Mouse (Mus musculus) lung, postnatal 4 days (tissue): Measurements from ENCODE around the gene Tmem274.
"Not testable (repeated sequence)": the region's sequence is repeated elsewhere in the genome, so short reads cannot be mapped to it uniquely, and the experiment has no call there.

ENCODE experiments used
- DNase-seq, 2 experiments: peaks; one replicate each; pipeline ENCODE4 v3.0.0; 2021

Gene Tmem274

DNA sequence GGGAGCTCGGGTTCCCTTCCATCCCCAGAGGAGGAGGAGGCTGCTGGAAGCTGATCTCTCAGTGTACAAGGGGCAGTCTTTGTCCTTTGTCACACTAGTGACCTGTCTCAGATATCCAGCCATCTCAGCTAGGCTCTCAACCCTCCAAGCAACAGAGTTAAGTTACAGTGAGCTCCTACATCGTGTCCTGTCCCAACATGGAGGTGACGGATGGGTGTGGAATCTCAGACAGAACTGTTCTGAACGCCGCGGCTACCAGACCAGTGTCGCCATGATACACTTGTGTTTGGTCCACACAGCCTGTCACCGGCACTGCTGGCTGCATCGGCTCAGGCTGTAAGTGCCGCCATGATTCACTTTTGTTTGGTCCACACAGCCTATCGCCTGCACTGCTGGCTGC is at the start of gene Tmem274:
TSS of gene Tmem274 (plus strand) at position 301 of the 400 bp plus-strand sequence.
- no peak for DNase-seq

- no peak for DNase-seq
Measured at GRCm38 (mm10) chr4:149429592-149429991, 47.6 kb upstream of the Tmem274 start.

GRCm38 (mm10) chr4:149431887-149432286 is 45.3 kb upstream of the Tmem274 start:
- not testable (repeated sequence) for DNase-seq

GRCm38 (mm10) chr4:149440576-149440975 is 36.6 kb upstream of the Tmem274 start:
- no peak for DNase-seq

DNA sequence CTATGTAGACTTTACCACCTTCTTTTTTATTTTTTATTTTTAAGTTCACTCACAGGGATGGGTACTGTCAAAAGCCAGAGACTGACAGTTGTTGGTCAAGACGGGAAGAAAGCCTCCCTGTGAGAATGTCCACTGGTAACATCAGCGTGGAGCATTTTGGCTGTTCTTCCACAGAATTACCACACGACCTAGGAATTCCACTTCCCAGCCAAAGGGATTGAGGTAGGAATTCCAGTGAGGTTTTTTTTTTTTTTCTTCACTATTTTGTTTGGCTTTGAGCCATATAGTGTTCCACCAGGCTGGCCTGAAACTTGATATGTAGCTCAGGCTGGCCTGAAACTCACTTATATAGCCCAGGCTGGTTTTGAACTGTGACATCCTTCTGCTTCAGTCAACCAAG is 34.7 kb upstream of the Tmem274 start:
- DNase-seq = peak in 1 of 2 experiments; percentile 16

DNA sequence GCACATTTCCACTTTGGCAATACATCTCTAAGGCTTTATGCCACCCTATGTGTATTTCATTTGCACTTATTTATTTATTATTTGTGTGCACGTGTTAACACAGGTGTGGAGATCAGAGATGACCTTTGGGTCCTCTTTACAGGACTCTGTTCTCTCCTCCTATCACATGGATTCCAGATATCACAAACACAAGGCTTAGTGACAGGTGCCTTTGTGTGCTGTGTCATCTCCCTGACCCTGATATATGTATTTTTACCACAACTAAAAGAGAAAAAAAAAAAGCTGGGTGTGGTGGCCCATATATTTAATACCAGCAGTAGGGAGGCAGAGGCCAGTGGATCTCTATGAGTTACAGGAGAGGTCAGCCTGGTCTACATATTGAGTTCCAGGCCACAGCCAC is 32.7 kb upstream of the Tmem274 start:
- no peak for DNase-seq

DNA sequence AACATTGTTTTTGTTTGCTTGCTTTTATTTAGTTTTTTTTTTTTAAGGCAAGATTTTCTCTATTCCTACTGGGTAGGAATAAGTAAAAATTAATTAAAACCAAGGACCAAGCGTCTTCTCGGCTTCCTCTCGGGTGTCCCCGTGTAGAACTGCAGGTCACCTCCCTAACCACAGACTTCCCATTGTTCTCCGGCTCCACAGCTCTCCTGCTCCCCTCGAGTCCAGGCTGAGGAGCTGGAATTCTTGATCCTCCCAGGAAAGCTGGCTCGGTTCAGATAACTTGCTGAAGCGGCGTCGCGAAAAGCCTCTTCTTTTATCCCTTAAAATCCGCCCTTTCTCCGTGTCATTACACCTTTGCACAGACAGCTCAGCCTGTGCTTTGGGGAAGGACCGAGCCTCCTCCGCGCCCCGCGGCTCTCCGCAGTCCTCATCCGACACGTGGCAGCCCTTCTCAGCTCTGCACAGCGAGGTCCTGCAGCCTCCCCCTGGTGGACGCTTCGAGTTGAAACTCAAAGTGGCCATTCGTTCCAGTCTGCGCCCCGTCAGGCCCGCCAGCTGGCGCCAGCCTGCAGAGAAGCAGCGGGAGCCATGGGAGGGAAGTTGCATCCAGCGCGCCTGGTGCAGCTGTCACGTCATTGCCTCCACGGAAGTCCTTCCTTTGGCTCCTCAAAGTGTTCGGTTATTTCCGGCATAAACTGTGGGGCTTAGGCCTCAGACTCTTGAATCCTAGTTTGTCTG is 32.0 kb upstream of the Tmem274 start:
- peak; percentile 94 to 95 for DNase-seq

GRCm38 (mm10) chr4:149445868-149446267 is 31.3 kb upstream of the Tmem274 start:
- peak; percentile 73 to 80 for DNase-seq

GRCm38 (mm10) chr4:149446309-149446708 is 30.9 kb upstream of the Tmem274 start:
- no peak for DNase-seq

DNA sequence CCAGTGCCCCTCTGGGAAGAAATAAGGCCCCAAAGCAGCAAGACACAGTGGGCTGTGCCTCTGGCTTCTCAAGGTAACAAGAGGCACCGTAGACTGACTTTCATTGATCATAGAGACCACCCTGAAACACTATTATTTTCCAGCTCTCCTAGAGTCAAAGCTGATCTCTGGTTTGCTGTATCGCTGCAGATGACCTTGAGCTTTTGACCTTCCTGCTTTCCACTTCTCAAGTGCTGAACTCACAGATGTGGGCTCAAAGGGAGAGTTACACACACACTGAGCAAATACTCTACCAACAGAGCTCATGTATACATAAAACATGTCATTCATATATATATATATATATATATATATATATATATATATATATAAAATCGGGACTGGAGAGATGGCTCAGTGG is 26.5 kb upstream of the Tmem274 start:
- DNase-seq = no peak

GRCm38 (mm10) chr4:149453656-149454055 is 23.5 kb upstream of the Tmem274 start:
- DNase-seq = peak in 1 of 2 experiments; percentile 39

- DNase-seq = no peak
Measured at GRCm38 (mm10) chr4:149454263-149454662, 22.9 kb upstream of the Tmem274 start.

- DNase-seq = no peak
Measured at GRCm38 (mm10) chr4:149454879-149455278, 22.3 kb upstream of the Tmem274 start, which contains the start of gene Rbp7. TSS of gene Rbp7 (minus strand) at chr4:149454978.

- DNase-seq = not testable (repeated sequence)
Measured at GRCm38 (mm10) chr4:149457163-149457562, 20.0 kb upstream of the Tmem274 start.

DNA sequence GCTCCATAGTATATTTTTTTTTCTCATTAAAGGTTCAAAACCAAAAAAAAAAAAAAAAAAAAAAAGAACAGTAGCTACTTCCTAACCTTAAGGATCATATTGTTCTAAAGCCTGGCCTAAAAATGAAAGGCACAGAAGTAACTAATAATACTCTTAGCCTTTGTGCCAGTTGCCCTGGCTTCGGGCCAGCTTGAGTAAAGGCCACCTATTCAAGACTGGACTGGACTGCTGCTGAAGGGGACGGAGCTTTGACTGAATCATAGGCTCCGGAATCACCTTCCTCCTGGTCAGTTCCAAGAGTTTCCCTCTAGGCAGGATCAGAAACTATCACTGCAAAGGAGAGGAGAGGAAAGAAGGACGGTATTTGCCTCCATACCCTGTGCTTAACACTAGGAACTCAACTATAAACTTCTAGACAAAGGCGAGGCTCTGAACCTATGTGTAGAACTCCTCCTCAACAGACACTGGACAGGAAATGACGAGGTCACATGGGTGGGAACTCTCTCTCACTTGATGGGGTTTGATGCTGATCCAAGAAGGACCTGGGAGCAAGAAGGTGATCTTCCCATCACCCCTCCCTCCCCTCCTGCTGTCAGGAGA is 19.2 kb upstream of the Tmem274 start:
- DNase-seq = no peak

- DNase-seq = no peak
Measured at GRCm38 (mm10) chr4:149458526-149458925, 18.7 kb upstream of the Tmem274 start.

GRCm38 (mm10) chr4:149459425-149459824 is 17.8 kb upstream of the Tmem274 start:
- no peak for DNase-seq

DNA sequence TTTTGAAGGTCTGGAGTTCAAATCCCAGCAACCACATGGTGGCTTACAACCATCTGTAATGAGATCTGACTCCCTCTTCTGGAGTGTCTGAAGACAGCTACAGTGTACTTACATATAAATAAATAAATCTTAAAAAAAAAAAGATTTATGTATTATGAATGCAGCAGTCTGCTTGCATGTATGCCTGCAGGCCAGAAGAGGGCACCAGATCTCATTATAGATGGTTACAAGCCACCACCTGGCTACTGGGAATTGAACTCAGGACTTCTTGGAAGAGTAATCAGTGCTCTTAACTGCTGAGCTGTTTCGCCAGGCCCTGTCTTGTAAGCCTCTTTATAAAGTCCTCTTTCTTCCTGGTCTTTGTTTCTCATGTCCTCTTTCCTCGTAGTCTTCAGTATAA is 16.7 kb upstream of the Tmem274 start:
- DNase-seq = not testable (repeated sequence)

DNA sequence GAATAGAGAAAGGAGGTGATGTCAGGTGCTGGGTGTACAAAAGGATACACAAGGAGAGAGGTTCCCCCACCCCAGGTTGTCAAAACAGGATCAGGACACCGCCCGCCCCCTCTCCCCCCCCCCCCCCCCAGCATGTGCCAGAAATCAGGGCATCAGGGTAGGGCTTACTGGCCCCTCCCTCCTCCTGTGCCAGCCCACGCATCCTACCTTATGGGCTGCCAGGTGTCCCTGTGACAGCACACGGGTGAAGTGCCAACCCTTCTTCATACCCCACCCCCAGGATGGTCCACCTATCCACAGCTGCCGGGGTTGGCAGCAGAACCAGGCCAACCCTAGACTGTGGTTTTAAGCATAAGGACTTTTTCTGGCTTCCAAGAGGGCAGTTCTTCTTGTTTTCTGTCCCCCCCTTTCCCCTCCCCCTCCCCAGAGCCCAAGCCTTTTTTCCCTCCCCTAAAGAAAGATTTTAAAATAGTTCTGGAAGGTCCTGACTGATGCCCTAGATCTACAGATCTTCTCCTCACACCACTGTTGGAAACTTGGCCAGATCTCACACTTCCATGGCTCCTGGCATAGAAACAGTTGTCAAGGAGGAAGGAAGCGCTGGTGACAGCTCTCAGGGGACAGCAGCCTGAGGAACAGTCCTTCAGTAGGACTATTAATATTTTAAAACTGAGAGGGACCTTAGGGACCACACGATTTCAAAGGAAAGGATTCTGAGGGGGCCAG is 15.4 kb upstream of the Tmem274 start:
- DNase-seq = no peak

- no peak for DNase-seq
Measured at GRCm38 (mm10) chr4:149462305-149462971, 14.7 kb upstream of the Tmem274 start.

DNA sequence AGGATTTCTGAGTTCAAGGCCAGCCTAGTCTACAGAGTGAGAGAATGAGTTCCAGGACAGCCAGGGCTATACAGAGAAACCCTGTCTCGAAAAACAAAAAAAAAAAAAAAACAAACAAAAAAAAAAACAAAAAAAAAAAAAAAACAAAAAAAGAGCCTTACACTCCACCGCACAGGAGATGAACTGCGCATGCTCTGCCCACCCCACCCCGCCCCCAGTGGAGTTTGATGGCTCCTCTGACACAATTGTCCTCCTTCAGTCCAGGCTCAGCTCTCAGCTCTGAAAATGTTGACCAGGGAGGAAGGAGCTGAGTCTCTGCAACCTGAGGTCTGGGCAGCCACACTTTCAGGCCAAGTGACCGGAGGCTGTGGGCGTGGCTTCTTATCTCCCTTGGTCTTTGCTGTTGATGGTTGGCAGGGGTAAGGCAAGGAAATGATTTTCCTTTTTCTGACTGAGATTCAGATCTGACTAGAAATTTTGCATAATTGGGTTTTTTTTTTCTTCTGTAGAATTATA is 13.7 kb upstream of the Tmem274 start:
- DNase-seq = no peak

DNA sequence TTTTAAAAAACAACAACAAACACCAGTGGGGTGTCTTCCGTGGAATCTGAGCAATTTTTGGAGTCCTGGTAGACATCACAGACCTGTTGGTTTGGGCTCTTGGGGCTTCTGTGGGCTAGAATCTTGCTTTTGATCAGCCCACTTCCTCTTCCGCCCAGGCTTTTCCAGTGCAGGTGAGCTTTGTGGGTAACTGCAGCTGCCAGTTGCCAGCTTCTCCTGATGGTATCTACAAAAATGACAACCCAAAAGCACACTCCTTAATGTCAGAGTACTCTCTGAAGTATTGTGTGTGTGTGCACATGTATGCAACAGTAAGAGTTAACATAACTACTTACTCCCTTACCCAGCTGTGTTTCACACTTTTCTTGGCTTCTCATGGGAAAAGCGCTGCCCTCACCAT is 7.6 kb upstream of the Tmem274 start:
- no peak for DNase-seq

DNA sequence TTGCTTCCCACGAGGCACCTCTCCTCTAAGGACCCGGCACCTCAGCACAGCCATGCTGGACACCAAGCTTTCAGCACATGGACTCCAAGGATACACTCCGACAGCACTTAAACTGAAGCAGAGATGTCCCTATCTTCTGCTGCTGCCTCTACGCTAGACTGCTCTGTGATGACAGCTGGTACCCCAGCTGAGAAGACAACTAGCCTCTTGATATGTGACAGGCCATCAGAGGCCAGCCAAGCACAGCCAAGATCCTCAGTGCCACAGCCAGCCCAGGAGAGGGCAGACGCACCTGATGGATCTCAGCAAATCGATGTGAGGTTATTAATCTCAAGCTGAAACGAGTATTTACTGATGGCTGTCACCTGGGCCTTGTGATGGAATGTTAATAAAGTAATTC is 2.1 kb upstream of the Tmem274 start:
- DNase-seq = no peak
